Mouse (Mus musculus) CD4-positive, CD25-positive, alpha-beta regulatory T cell, adult 4 months (primary cell): ENCODE data around the gene Gm28374. TPM values are rescaled to one million over a fixed set of nuclear protein-coding genes. Genes with fewer than 3 reads are reported as not detected.

Source experiments
- ATAC-seq: one replicate; pipeline ENCODE4 v1.8.0; 2017
- polyA plus RNA-seq, 2 experiments: library from polyadenylated mRNA; unstranded; fragments of 100-300 nt; shearing (Covaris generic); gene quantifications; one replicate each; pipeline ENCODE4 v1.2.1; 2017

Gene Gm28374
- polyA plus RNA-seq, 2 experiments from 2014 or later, result not detected

GRCm38 (mm10) chr19:6085417-6085879 lies 3.4 kb upstream of the Gm28374 start:
- ATAC-seq, result peak; percentile 78

GRCm38 (mm10) chr19:6084478-6085248 lies 2.6 kb upstream of the Gm28374 start, which contains the start of the genes Zfpl1 and Cdca5:
Zfpl1 (minus strand) TSS chr19:6084956.
Cdca5 (plus strand) TSS chr19:6084983.
- peak; percentile 94 for ATAC-seq

DNA sequence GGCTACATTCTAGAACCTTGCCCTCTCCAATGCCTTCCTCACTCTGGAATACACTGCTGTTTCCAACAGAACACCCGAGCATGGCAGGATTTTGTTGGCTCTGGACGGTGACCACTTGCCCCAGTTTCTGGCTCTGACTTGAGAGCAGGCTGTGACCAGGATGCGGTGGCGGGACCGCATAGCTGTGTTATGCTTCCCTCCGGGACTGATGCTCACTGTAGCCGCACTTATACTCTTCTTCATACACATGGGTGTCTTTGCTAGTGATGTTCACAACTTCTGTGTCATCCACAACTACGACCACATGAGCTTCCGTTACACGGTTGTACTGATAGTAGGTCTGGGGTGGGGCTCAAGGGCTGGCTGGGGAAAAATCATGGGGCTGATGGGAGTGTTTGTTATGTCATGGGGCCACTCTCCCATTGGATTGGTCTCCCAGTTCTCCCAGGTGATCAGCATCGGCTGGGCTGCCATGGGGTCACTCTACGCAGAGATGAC lies 2.0 kb downstream of the Gm28374 start, which contains the start of gene Tmem262:
Gene Tmem262, plus strand, starts transcription at position 51 of the 498 bp plus-strand sequence.
- ATAC-seq, result no peak

DNA sequence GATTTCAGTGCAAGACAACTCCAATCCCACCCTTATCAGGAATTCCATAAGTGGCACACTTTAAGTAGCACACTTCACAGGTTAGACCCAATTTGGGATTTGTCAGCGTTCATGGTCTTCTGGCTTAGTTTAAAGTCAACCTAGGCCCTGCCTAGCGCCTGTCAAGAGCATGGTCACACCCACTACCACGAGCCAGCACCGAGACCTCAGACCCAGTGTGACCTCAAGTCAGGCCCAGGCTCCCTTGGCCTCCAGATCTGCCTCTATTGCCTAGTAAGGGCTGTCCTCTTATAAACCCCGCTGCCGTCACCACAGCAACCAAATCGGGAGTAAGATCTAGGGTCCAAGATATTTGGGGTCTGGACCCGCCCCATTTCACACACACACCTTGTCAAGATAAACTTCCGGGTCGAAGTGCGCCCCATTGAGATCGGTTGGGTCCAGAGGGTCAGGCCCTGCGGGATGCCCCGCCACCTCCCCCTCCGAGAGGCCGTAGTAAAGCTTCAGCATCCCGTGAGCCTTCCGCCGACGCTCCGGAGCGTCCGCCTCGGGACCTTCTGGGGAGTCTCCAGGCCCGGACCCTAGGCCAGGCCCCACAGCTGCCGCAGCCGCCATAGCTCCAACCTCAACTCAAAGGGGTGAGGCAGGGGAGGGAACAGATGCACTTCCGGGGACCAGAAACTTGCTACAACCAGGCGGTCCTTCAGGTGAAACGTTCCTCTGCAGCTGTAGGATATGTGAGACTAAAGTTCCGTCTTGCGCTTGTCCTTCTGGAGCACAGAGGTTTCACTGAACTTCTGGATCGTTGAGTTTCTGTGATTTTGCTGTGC lies 5.3 kb downstream of the Gm28374 start, which contains the start of gene Vps51:
Gene Vps51, minus strand, starts transcription at position 668 of the 830 bp plus-strand sequence.
- ATAC-seq, result peak; percentile 99

DNA sequence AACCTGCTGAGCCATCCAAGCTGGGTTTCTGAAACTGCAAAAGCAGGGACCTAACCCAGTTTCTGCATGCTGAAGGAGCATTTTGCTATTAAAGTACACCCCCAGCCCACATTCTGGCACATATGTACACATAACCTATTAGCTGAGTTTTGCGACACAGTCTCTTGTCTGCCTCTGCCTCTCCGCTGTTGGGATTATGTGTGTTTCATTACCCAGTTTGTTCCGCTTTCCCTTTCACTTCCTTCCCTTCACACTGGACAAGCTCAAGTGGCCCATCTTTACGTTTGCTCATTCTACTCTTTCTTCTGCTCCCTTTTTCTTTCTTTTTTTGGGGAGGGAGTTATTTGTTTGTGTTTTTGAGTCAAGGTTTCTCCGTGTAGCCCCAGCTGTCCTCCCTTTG lies 8.2 kb downstream of the Gm28374 start:
- ATAC-seq, result no peak

- no peak for ATAC-seq
Observed at GRCm38 (mm10) chr19:6071261-6071660, 10.8 kb downstream of the Gm28374 start.

- no peak for ATAC-seq
Observed at GRCm38 (mm10) chr19:6070571-6071250, 11.3 kb downstream of the Gm28374 start.

GRCm38 (mm10) chr19:6069851-6070250 lies 12.2 kb downstream of the Gm28374 start:
- ATAC-seq, result no peak

DNA sequence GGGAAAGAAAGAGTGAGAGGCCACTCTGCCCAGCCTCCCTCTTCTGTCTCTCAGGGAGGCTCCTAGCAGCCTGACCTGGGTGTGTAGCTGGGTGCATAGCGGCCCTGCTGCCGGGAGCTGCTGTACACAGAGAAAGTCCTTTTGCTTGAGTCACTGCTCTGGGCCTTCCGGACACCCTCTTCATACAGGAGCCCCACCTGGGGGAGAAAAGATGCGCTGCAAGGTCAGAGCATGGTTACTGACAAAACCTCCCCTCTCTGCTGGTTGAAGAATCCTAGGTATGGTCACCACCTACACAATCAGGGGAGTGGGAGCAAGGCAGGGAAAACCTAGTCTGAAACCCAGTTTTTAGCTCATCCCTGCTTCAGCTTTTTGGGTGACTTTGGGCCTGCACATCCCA lies 13.1 kb downstream of the Gm28374 start:
- ATAC-seq, result no peak

DNA sequence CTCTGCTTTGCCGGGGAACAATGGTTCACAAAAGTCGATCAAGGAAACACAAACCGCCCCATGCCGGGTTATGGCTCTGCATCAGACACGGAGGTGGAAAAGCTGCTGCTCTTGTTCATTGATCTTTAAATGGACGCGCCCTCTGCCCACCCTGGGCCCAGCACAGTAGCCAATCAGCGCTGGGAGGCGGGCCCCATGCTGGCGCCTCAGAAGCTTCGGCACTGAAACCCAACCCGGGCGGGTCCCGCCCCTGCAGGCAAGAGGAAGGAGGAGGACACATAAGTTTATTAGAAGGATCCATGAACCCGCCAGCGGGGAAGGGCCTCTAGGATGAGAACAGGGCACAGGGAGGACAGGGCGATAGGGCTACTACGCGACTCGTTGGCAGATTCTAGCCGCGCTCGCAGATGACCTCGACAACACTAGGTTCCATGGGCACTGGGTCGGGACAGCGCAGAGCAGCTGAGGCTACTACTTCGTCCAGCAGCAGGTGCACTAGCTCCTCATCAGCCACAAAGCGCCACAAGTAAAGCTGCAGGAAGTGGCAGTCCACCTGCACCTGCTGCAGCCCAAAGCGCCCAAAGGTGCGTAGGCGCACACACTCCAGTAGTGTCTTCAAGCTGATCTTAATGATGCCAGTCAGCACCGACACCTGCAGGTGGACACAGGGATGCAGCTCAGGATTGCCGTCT lies 14.2 kb downstream of the Gm28374 start, which contains the start of gene Tm7sf2:
Gene Tm7sf2, minus strand, starts transcription at position 650 of the 692 bp plus-strand sequence.
- peak; percentile 91 for ATAC-seq

GRCm38 (mm10) chr19:6067011-6067723 lies 14.9 kb downstream of the Gm28374 start:
- peak; percentile 57 for ATAC-seq

DNA sequence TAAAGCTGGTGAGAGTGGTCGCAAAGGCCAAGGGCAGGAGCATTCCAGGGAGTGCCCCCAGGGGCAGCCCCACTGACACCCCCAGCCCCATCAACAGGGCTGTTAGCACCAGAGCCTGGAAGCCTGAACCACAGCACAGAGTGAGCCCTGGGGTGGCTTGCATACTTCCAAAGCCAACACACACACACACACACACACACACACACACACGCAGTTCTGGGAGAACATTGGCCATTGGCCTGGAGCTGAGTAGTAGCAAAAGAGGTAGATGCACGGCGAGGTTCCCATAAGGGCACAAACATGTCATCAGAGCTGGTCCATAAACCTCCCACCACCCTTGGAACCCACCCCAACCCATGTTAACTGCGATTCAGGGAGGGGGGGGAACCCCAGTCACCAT lies 15.5 kb downstream of the Gm28374 start:
- ATAC-seq, result no peak

GRCm38 (mm10) chr19:6063081-6063480 lies 19.0 kb downstream of the Gm28374 start:
- ATAC-seq, result no peak

DNA sequence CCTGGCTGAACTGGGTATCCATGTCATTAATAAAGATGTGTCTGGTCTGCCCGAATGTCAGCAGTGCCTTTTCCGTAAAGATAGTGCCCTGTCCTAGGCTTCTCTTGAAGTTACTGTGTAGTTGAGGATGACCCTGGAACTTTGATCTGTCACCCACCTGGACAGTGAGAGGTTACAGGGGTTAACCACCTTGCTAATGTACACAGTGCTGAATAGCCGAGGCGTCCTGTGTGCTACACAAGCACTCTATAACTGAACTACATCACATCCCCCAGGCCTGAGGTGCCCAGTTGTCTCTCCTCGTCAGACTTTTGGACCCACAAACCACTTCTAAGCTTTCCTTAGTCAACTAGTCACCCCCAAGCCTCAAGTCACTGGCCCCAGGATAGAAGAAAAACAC lies 19.6 kb downstream of the Gm28374 start:
- ATAC-seq, result no peak

DNA sequence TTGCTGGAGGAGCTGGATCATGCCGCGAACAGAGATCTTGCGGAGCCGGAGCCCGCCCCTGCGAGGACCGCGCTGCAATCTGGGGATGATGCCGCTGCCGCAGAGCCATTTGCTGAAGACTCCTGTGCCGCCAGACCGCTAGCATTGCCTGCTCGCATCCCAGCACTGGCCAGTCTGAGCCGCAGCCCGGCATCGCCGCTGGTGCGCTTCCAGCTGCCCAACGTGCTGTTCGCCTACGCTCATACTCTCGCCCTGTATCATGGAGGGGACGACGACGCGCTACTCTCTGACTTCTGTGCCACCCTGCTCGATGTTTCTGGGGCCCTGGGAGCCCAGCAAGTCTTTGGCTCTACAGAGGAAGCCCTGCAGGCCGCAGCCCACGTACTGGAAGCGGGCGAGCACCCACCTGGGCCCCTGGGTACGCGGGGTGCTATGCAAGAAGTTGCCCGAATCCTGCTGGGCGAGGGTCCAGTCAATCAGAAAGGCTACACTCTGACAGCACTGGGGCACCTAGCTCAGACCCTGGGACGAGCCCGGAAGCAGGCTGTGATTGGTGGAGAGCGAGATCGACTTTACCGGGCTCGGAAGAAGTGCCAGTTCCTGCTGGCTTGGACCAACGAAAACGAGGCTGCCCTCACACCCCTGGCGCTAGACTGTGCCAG lies 20.3 kb downstream of the Gm28374 start:
- peak; percentile 27 for ATAC-seq

DNA sequence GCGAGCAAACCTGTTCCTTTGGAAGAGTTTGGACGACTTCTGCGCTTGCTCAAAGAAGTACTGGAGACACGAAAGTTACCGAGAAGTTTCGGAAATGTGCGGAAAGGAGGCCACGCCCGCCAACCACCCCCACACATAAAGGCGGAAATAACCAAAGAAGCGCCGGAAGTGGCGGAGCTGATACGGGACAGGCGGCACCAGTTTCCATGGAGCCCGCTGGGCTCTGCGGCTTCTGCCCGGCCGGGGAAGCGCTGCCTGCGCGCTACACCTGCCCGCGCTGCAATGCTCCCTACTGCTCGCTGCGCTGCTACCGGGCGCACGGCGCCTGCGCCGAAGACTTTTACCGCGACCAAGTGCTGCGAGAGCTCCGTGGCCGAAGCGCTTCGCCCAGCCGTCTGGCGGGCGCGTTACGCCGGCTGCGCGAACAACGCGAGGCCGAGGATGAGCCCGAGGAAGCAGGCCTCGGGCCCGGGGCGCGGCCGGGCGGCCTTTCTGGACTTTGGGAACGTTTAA lies 21.0 kb downstream of the Gm28374 start, which contains the start of gene Znhit2:
Gene Znhit2, plus strand, starts transcription at position 172 of the 513 bp plus-strand sequence.
- ATAC-seq, result peak; percentile 82

DNA sequence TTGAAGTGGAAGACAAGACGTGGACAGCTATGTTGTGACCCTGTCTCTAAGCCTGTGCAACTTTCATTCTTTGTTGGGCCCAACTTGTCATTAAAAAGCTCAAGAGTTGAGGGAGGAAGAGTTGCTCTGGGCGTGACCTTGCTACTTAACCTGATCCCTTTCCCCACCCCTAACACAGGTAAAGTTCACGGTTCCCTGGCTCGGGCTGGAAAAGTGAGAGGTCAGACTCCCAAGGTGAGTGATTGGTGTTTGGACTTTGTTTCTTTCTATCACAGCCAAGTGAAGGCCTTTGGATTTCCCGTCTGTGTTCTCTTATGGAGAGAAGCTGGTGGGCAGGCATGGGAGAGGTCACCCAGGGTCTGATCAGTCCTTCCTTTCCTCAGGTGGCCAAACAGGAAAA lies 23.1 kb downstream of the Gm28374 start:
- no peak for ATAC-seq

DNA sequence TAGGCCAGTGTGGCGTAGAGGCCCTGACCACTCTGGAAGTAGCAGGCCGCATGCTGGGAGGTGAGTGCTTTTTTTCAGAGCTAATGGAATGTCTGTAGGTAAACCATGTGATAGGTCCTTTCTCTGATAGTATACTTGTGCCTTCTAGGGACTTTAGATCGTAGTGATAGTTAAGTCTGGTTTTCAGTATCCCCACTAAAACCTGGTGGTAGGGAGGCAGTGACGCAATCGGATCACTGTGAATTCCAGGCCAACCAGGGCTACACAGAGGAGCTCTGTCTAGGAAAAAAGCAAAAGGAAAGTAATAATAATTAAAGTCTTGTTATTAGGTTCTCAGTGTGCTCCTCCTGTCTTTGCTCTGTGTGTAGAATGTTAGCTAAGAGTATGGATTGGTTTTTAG lies 23.5 kb downstream of the Gm28374 start:
- ATAC-seq, result no peak

DNA sequence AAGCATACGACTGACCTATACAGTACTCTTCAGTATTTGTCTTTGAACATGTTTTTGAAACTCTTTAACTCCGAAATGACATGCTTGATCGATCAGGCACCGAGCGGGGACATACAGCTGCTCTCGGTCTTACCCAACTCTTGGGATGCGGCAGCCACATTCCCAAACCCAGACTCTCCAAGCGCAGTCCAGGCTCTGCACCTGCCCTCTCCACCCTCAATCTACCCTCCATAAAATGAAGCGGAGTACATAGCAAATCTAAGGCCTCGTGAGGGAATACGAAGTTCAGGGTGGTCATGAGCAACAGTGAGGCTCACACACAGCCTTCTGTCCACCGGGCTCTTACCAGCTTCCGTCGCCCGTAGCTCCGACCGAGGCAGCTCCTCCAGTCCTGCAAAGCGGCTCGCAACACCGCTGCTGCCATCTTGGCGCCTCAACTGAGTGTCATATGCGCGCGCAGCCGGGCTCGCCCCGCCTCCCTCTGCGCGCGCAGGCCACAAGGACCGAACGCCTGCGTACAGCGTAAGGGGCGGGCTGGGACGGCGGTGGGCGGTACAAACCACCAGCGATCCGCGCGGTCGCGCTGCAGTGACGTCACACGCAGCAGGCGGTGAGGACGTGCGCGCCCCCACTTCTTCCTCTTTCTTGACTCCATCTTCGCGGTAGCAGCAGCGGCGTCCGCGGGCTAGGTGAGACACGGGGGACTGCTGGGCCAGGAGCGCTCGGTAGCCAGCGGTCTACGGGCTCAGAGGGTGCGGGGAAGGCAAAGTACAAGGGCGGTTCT lies 24.6 kb downstream of the Gm28374 start, which contains the start of the genes Mrpl49 and Fau:
Gene Mrpl49, minus strand, starts transcription at position 473 of the 784 bp plus-strand sequence.
Gene Fau, plus strand, starts transcription at position 532 of the 784 bp plus-strand sequence.
- peak; percentile 74 for ATAC-seq
